Mouse (Mus musculus): Measurements from ENCODE around the gene Nlrp10.

The Nlrp10 gene

GRCm38 (mm10) chr7:108903969-108904368 lies 26.0 kb downstream of the Nlrp10 start:
- DNase-seq (ENCODE audit: extremely low spot score, low spot score) = no peak

GRCm38 (mm10) chr7:108894320-108894719 lies 35.7 kb downstream of the Nlrp10 start, which contains the start of gene Olfr519:
Gene Olfr519 (minus strand): TSS chr7:108894420.
- no peak for DNase-seq (ENCODE audit: extremely low spot score, low spot score)

DNA sequence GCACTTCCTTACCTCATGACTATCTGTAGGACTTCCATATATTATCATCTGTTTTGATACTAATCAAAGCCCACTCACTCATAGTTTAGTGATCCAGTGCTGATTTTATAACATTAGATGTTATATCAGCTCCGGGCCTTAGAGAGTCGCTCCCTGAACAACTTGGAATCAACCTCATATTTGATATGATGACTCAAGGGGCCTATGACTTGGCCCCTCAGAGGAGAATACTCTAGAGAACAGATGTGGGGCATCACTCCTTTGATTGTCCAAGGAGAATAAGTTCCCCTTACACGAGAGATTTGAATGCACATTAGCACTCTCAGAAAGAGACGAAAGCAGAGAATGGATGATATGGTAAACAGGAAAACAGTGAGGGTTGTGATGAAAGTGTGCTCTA lies 45.1 kb downstream of the Nlrp10 start, which contains the start of gene Olfr518:
Gene Olfr518, minus strand, starts transcription at position 101 of the 400 bp plus-strand sequence.
- DNase-seq (ENCODE audit: extremely low spot score, low spot score) = no peak

DNA sequence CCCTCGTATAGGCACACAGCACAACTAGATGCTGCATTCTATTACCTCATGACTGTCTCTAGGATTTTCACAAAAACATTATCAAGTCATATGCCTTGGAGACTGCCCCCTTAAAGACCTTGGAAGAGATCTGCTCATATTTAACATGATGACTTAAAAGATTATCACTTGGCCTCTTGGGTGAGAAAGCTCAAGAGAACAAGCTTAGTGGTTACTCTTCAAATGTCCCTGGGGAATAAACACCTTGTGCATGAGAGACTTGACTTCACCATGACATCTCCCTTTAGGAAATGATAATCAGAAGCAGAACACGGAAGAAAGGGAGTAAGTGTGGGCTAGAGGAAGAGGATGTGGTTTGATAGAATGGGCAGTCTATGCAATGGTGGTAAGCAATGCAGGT lies 57.7 kb downstream of the Nlrp10 start, which contains the start of gene Olfr517:
Gene Olfr517, minus strand, starts transcription at position 101 of the 400 bp plus-strand sequence.
- no peak for DNase-seq (ENCODE audit: extremely low spot score, low spot score)

All from neural tube, embryonic 10.5 days (tissue).